Mouse (Mus musculus): ENCODE measurements at regions not wholly inside any gene's neighbourhood (a gene's known extent, or its start where the extent isn't known, plus 50 kb on each side); places are given as distances from the start of the nearest gene placed in this dataset.

- no peaks in the 10 kb centered on the region for H3K79me2 ChIP-seq (ENCODE audit: control insufficient read depth, insufficient read depth)
- no peak for TF ChIP-seq MYOG (IDR thresholded peaks at IDR 0.05; ENCODE audit: control insufficient read depth in 1 of 3, insufficient read depth in 1 of 3, insufficient read length in 2 of 3, low read depth in 2 of 3)
- no peak for TF ChIP-seq MYOD1 (IDR thresholded peaks at IDR 0.05; ENCODE audit: control insufficient read depth in 1 of 3, insufficient read length in 2 of 3, low read depth in 2 of 3)
- no peak for TF ChIP-seq MAX (IDR thresholded peaks at IDR 0.05; ENCODE audit: low read depth)
- no peak for TF ChIP-seq TCF12 (IDR thresholded peaks at IDR 0.05; ENCODE audit: insufficient read depth, poor library complexity, severe bottlenecking)
- no peak for TF ChIP-seq E2F4 (IDR thresholded peaks at IDR 0.05; ENCODE audit: insufficient read depth)
- no peak for TF ChIP-seq USF1 (IDR thresholded peaks at IDR 0.05; ENCODE audit: low read depth)
- H3K36me3 ChIP-seq (ENCODE audit: control insufficient read depth, insufficient read depth): no peaks in the 10 kb centered on the region
- no peak overlapping the region for H3ac ChIP-seq (ENCODE audit: control insufficient read depth, insufficient read length)
- no peak overlapping the region for H3K4me2 ChIP-seq (ENCODE audit: low read depth)
- no peak overlapping the region for H3K4me3 ChIP-seq
- no peaks in the 10 kb centered on the region for H3K27me3 ChIP-seq (ENCODE audit: control insufficient read depth, insufficient read depth, insufficient read length)
Measured at GRCm38 (mm10) chr15:40371486-40371885, 237.3 kb downstream of the 9330182O14Rik start.

DNA sequence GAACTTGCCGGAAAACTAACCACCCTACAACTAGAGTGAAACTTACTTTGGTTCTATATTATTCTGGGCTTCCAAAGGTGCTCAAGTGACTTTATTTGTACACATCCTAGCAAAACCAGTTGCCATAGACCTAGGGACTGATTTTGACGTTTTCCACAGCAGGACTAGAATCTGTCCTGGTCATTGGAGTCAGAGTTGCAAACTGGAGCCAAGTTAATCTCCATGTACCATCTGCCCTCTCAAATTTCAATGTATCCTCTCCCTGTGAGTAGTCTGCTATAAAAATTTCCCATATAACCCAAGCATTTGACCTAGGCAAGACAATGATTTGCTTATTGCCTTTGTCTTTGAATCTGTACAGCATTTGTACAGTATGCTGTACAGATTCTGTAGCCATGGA lies 252.4 kb downstream of the 9330182O14Rik start:
- Histone ChIP-seq H3K4me3 (no peak overlapping the region), H3K79me2 (ENCODE audit: control insufficient read depth, insufficient read depth) (no peaks in the 10 kb centered on the region), H3K27me3 (ENCODE audit: control insufficient read depth, insufficient read depth, insufficient read length) (no peaks in the 10 kb centered on the region), H3K4me2 (ENCODE audit: low read depth) (no peak overlapping the region), H3ac (ENCODE audit: control insufficient read depth, insufficient read length) (no peak overlapping the region), H3K36me3 (ENCODE audit: control insufficient read depth, insufficient read depth) (no peaks in the 10 kb centered on the region)
- TF ChIP-seq TCF3 (IDR thresholded peaks at IDR 0.05; ENCODE audit: insufficient read length, low read depth) (no peak), SRF (IDR thresholded peaks at IDR 0.05; ENCODE audit: control insufficient read depth, insufficient read length, low read depth) (no peak), E2F4 (IDR thresholded peaks at IDR 0.05; ENCODE audit: insufficient read depth) (no peak), MAX (IDR thresholded peaks at IDR 0.05; ENCODE audit: low read depth) (no peak), USF1 (IDR thresholded peaks at IDR 0.05; ENCODE audit: low read depth) (no peak), TCF12 (IDR thresholded peaks at IDR 0.05; ENCODE audit: insufficient read depth, poor library complexity, severe bottlenecking) (no peak)

DNA sequence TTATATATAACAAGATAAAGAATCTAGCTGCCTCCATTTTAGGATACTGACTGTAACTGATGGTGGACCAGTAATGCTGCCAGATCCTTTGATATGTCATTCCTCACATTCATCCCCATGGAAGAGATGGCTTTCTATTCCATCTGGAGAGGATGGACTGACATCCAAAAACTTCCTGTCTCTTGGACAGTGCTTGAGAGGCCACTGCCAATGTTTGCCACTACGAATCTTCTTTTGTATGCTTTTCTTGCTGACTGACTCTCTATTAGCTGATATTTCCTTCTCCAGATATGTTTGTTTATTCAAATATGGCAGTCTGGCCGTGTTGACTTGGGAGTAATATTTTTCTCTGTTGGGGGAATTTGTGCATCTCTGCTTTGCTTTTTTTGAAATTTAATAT lies 253.6 kb downstream of the 9330182O14Rik start:
- TF ChIP-seq POLR2AphosphoS2 (IDR thresholded peaks at IDR 0.05; ENCODE audit: insufficient read length, low read depth): no peak
- TF ChIP-seq TCF3 (IDR thresholded peaks at IDR 0.05; ENCODE audit: insufficient read length, low read depth): no peak
- no peak for TF ChIP-seq REST (IDR thresholded peaks at IDR 0.05; ENCODE audit: insufficient read depth, insufficient read length)
- no peak for TF ChIP-seq POLR2A (IDR thresholded peaks at IDR 0.05; ENCODE audit: insufficient read length, low read depth)
- TF ChIP-seq CEBPB (IDR thresholded peaks at IDR 0.05; ENCODE audit: insufficient read depth, poor library complexity, severe bottlenecking): no peak
- Histone ChIP-seq H3K36me3 (ENCODE audit: control insufficient read depth, insufficient read depth) (no peaks in the 10 kb centered on the region), H3ac (ENCODE audit: control insufficient read depth, insufficient read length) (no peak overlapping the region), H3K27me3 (ENCODE audit: control insufficient read depth, insufficient read depth, insufficient read length) (no peaks in the 10 kb centered on the region), H3K79me2 (ENCODE audit: control insufficient read depth, insufficient read depth) (no peaks in the 10 kb centered on the region), H3K4me3 (no peak overlapping the region), H3K4me2 (ENCODE audit: low read depth) (no peak overlapping the region)

DNA sequence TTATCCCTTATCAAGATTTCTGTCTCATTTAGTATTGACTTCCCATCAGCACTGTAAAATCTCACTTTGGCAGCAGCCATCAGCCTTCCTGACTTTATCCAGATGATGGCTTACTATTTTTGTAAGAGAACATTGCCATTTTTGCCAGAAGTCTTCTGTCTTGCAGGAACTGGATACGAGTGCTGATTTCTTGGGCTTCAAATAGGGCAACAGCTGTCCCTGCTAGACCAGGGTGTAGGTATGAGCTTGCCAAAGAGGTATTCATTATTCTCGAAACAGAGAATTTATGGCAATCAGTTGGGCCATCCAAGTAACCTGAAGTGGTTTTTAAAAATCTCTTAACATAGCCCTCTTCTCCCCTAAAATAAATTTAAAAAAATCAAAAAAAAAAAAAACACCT lies 254.6 kb downstream of the 9330182O14Rik start:
- Histone ChIP-seq H3K4me3 (no peak overlapping the region), H3K79me2 (ENCODE audit: control insufficient read depth, insufficient read depth) (no peaks in the 10 kb centered on the region), H3ac (ENCODE audit: control insufficient read depth, insufficient read length) (no peak overlapping the region), H3K27me3 (ENCODE audit: control insufficient read depth, insufficient read depth, insufficient read length) (no peaks in the 10 kb centered on the region), H3K36me3 (ENCODE audit: control insufficient read depth, insufficient read depth) (no peaks in the 10 kb centered on the region), H3K4me2 (ENCODE audit: low read depth) (no peak overlapping the region)
- TF ChIP-seq USF1 (IDR thresholded peaks at IDR 0.05; ENCODE audit: low read depth) (no peak), MYOG (IDR thresholded peaks at IDR 0.05; ENCODE audit: control insufficient read depth in 1 of 3, insufficient read depth in 1 of 3, insufficient read length in 2 of 3, low read depth in 2 of 3) (peak in 1 of 3 experiments; percentile 34), MYOD1 (IDR thresholded peaks at IDR 0.05; ENCODE audit: control insufficient read depth in 1 of 3, insufficient read length in 2 of 3, low read depth in 2 of 3) (peak in 1 of 3 experiments; percentile 17), SRF (IDR thresholded peaks at IDR 0.05; ENCODE audit: control insufficient read depth, insufficient read length, low read depth) (no peak), POLR2AphosphoS2 (IDR thresholded peaks at IDR 0.05; ENCODE audit: insufficient read length, low read depth) (no peak)

DNA sequence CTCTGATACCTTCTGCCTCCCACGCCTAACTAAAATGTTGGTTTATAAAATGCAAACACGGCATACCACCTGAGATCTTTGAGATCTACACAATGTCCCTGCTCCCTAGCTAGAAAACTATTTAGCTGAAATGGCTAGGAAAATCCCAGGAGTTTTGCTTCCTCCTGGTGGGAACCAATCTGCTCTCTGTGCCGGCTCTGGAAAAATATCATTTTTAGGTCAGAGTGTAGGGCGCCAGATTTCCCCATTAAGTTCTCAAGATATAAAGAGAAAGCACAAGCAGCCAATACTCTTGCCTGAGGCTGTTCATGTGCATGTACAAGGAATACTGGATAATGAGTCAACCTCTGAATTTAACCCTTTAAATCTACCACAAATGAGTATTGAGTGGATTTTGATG lies 301.0 kb downstream of the 9330182O14Rik start:
- Histone ChIP-seq H3K79me2 (ENCODE audit: control insufficient read depth, insufficient read depth) (no peaks in the 10 kb centered on the region), H3K4me3 (no peak overlapping the region), H3K4me2 (ENCODE audit: low read depth) (no peak overlapping the region), H3ac (ENCODE audit: control insufficient read depth, insufficient read length) (no peak overlapping the region), H3K27me3 (ENCODE audit: control insufficient read depth, insufficient read depth, insufficient read length) (no peaks in the 10 kb centered on the region), H3K36me3 (ENCODE audit: control insufficient read depth, insufficient read depth) (no peaks in the 10 kb centered on the region)
- TF ChIP-seq POLR2A (IDR thresholded peaks at IDR 0.05; ENCODE audit: insufficient read length, low read depth) (no peak), E2F4 (IDR thresholded peaks at IDR 0.05; ENCODE audit: insufficient read depth) (no peak), MAX (IDR thresholded peaks at IDR 0.05; ENCODE audit: low read depth) (no peak), SRF (IDR thresholded peaks at IDR 0.05; ENCODE audit: control insufficient read depth, insufficient read length, low read depth) (no peak), CEBPB (IDR thresholded peaks at IDR 0.05; ENCODE audit: insufficient read depth, poor library complexity, severe bottlenecking) (no peak), TCF3 (IDR thresholded peaks at IDR 0.05; ENCODE audit: insufficient read length, low read depth) (no peak), POLR2AphosphoS2 (IDR thresholded peaks at IDR 0.05; ENCODE audit: insufficient read length, low read depth) (no peak), TCF12 (IDR thresholded peaks at IDR 0.05; ENCODE audit: insufficient read depth, poor library complexity, severe bottlenecking) (no peak), USF1 (IDR thresholded peaks at IDR 0.05; ENCODE audit: low read depth) (no peak)

DNA sequence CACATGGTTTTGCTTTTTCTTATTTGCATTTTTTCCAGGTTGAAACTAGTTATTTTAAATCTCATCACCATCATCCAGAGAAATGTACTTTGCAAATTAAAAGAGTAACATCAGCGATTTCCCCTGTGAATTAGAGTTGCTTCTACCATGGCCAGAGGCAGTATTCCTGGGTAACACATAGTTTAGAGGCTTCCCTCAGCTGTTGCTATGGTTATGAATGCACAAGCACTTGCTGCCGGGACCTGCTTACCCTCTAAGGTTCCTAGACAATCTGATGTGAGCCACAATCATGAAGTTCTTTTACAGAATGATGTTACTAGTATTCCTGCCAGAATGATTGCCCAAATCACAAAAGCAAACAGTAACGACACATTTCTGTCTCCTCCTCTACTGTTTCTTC lies 302.5 kb downstream of the 9330182O14Rik start:
- no peak overlapping the region for H3ac ChIP-seq (ENCODE audit: control insufficient read depth, insufficient read length)
- no peaks in the 10 kb centered on the region for H3K27me3 ChIP-seq (ENCODE audit: control insufficient read depth, insufficient read depth, insufficient read length)

More for the DNA sequence above, 302.5 kb downstream of the 9330182O14Rik start:
- H3K79me2 ChIP-seq (ENCODE audit: control insufficient read depth, insufficient read depth): no peaks in the 10 kb centered on the region
- no peaks in the 10 kb centered on the region for H3K36me3 ChIP-seq (ENCODE audit: control insufficient read depth, insufficient read depth)
- TF ChIP-seq TCF12 (IDR thresholded peaks at IDR 0.05; ENCODE audit: insufficient read depth, poor library complexity, severe bottlenecking): no peak
- TF ChIP-seq MYOG (IDR thresholded peaks at IDR 0.05; ENCODE audit: control insufficient read depth in 1 of 3, insufficient read depth in 1 of 3, insufficient read length in 2 of 3, low read depth in 2 of 3): no peak
- no peak for TF ChIP-seq E2F4 (IDR thresholded peaks at IDR 0.05; ENCODE audit: insufficient read depth)
- no peak overlapping the region for H3K4me3 ChIP-seq
- no peak overlapping the region for H3K4me2 ChIP-seq (ENCODE audit: low read depth)
